Mouse (Mus musculus) embryonic fibroblast, embryonic 13.5 days (primary cell): ENCODE results near the gene Vmn1r40.

Experiments used
- CTCF ChIP-seq: IDR thresholded peaks from 2 replicates; pipeline ENCODE4 v1.5.1; 2011; ENCODE audit warnings: mild to moderate bottlenecking, control low read depth, low read length, moderate library complexity, borderline replicate concordance; ENCODE audit not compliant: insufficient read depth
- POLR2A ChIP-seq: IDR thresholded peaks from 2 replicates; pipeline ENCODE4 v1.6.1; 2011; ENCODE audit warnings: low read depth, mild to moderate bottlenecking, control low read depth, low read length, moderate library complexity

- TF ChIP-seq POLR2A: no peak
- TF ChIP-seq CTCF: no peak
Measured at GRCm38 (mm10) chr6:89687100-89687499, 20.2 kb upstream of the Vmn1r40 start.
